Mouse (Mus musculus) kidney, adult 2 months (tissue): ENCODE measurements around the gene Chga.

Source experiments
- CTCF ChIP-seq: fragments of 200-500 bp; conservative IDR thresholded peaks from 2 replicates; pipeline ENCODE4 v1.5.1; 2011; ENCODE audit warnings: low read depth, mild to moderate bottlenecking, control low read depth, low read length, moderate library complexity, mixed read lengths; ENCODE audit not compliant: insufficient read depth, insufficient read length
- POLR2A ChIP-seq: fragments of 200-500 bp; IDR thresholded peaks from one replicate; pipeline ENCODE4 v1.6.1; 2011; ENCODE audit warnings: low read depth, low read length, control low read depth

DNA sequence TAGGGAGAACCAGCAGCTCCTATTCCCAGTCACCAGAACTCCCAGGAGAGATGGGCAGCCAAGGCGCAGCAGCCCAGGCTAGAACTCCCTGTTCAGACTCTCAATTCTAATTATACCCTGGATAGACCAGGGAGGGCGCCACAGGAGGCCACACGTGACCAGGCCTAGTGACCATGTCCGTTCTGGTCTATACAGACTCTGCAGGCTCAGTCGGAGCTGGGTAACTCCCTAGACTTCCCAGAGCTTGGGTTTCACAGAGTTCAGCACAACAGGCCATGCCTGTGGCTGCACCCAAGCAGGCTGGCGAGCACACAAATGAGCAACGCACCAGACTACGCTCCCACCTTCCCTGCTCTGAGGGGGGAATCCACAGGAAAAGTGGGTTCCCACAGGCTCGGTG, 39.9 kb downstream of the Chga start:
- TF ChIP-seq CTCF (0 out of 2 replicates have a peak, but pooled peaks have one; percentile 1), POLR2A (no peak)
